8 mouse cellular contexts compared by ENCODE assay signal in genomic region chr9:57439083-57439482, GRCm38 (mm10). TPM values are rescaled to one million over a fixed set of nuclear protein-coding genes. Genes with fewer than 3 reads are reported as not detected.
DNase-seq lines count a peak whose midpoint lies in the region; ATAC-seq and TF ChIP-seq lines count a peak whose summit lies in the region.

No protein-coding gene starts in this region.

- TF ChIP-seq EP300 in stomach, postnatal 0 days (optimal IDR thresholded peaks at IDR 0.05) = no peak

- TF ChIP-seq POLR2A in limb, embryonic 14.5 days (IDR thresholded peaks at IDR 0.05; ENCODE audit: borderline replicate concordance, extremely low read depth, insufficient read depth, insufficient read length) = no peak

- peak overlapping the region; percentile 63 for H3K9ac ChIP-seq in forebrain, embryonic 12.5 days
- peak overlapping the region; percentile 68 for H3K9ac ChIP-seq in limb, embryonic 14.5 days (ENCODE audit: low read depth, low read length, severe bottlenecking)
- H3K9ac ChIP-seq in stomach, postnatal 0 days (ENCODE audit: low read length) = peak overlapping the region; percentile 70

- DNase-seq in embryo, embryonic 10.5 days (ENCODE audit: low spot score) = peak; percentile 26
- no peak for DNase-seq in embryo, embryonic 10 days (ENCODE audit: low spot score)
- DNase-seq in A20 (ENCODE audit: low read depth, low spot score) = peak; percentile 57
- DNase-seq in limb, embryonic 14.5 days (ENCODE audit: low spot score) = peak; percentile 20
- no peak for DNase-seq in stomach, postnatal 0 days (ENCODE audit: low spot score)
- no peak for DNase-seq in cerebellum, postnatal 10 days
- DNase-seq in left cerebral cortex, adult 9 months (ENCODE audit: low spot score in 2 of 2) = no peak

- peaks cover 17% of the 10 kb centered on the region for H3K36me3 ChIP-seq in forebrain, embryonic 12.5 days (replicated peaks)
- H3K36me3 ChIP-seq in limb, embryonic 14.5 days (ENCODE audit: control insufficient read depth, insufficient read depth, low read length) = no peaks in the 10 kb centered on the region
- H3K36me3 ChIP-seq in stomach, postnatal 0 days (ENCODE audit: control insufficient read depth, insufficient read depth, low read length) = no peaks in the 10 kb centered on the region

- WGBS in forebrain, embryonic 12.5 days = 57% methylated on average over 7 of the region's 7 CpGs
- 51% methylated on average over 7 of the region's 7 CpGs for WGBS in limb, embryonic 14.5 days
- 26% methylated on average over 7 of the region's 7 CpGs for whole genome bisulfite sequencing in stomach, postnatal 0 days

- H3K4me1 ChIP-seq in forebrain, embryonic 12.5 days = peaks cover 5% of the 10 kb centered on the region
- peaks cover 6% of the 10 kb centered on the region; the same call in 1 of the 2 replicates for H3K4me1 ChIP-seq in limb, embryonic 14.5 days (ENCODE audit: control insufficient read depth, insufficient read depth, low read length)
- no peaks in the 10 kb centered on the region for H3K4me1 ChIP-seq in stomach, postnatal 0 days (replicated peaks; ENCODE audit: control insufficient read depth, insufficient read depth)

- no peak for TF ChIP-seq CTCF in stomach, postnatal 0 days (IDR thresholded peaks at IDR 0.05; ENCODE audit: low read depth)

- H3K4me3 ChIP-seq in forebrain, embryonic 12.5 days (replicated peaks) = peak overlapping the region; percentile 53
- peak overlapping the region; percentile 54 for H3K4me3 ChIP-seq in limb, embryonic 14.5 days (replicated peaks; ENCODE audit: low read length)
- peak overlapping the region; percentile 46; the same call in 1 of the 2 replicates for H3K4me3 ChIP-seq in stomach, postnatal 0 days (ENCODE audit: low read depth, low read length)

- peak overlapping the region; percentile 65 for H3K4me2 ChIP-seq in forebrain, embryonic 12.5 days
- H3K4me2 ChIP-seq in limb, embryonic 14.5 days (replicated peaks; ENCODE audit: low read depth, low read length, severe bottlenecking) = peak overlapping the region; percentile 76
- H3K4me2 ChIP-seq in stomach, postnatal 0 days (replicated peaks; ENCODE audit: low read depth) = peak overlapping the region; percentile 71

- no peak overlapping the region for H3K27ac ChIP-seq in forebrain, embryonic 12.5 days
- H3K27ac ChIP-seq in limb, embryonic 14.5 days (replicated peaks; ENCODE audit: low read depth, low read length) = peak overlapping the region; percentile 81; the same call in 1 of the 2 replicates
- peak overlapping the region; percentile 84; the same call in 1 of the 2 replicates for H3K27ac ChIP-seq in stomach, postnatal 0 days (replicated peaks)

- no peaks in the 10 kb centered on the region for H3K9me3 ChIP-seq in forebrain, embryonic 12.5 days
- H3K9me3 ChIP-seq in limb, embryonic 14.5 days (ENCODE audit: control insufficient read depth, low read length) = no peaks in the 10 kb centered on the region
- no peaks in the 10 kb centered on the region for H3K9me3 ChIP-seq in stomach, postnatal 0 days (ENCODE audit: control insufficient read depth, low read length)

- no peak for ATAC-seq in forebrain, embryonic 12.5 days (ENCODE audit: low FRiP score)
- ATAC-seq in limb, embryonic 14.5 days (ENCODE audit: low FRiP score, low read depth) = no peak
- ATAC-seq in stomach, postnatal 0 days (ENCODE audit: low FRiP score, low TSS enrichment) = no peak

- H3K27me3 ChIP-seq in forebrain, embryonic 12.5 days = no peaks in the 10 kb centered on the region
- no peaks in the 10 kb centered on the region for H3K27me3 ChIP-seq in limb, embryonic 14.5 days (ENCODE audit: control insufficient read depth, insufficient read depth, low read length)
- no peaks in the 10 kb centered on the region for H3K27me3 ChIP-seq in stomach, postnatal 0 days (ENCODE audit: control insufficient read depth, insufficient read depth, low read length)

RNA-seq across cellular contexts. Expression of gene Ppcdc, which starts 0.8 kb away (rescaled TPM):
- 24.4 and 24.7 TPM in 2 replicates for polyA plus RNA-seq in forebrain, embryonic 12.5 days (2016; fragmentation: Nextera tagmentation; extraction: Ambion mirVana)
- polyA plus RNA-seq in limb, embryonic 14.5 days (2012; rRNA removed) = 32.1 and 32.8 TPM in 2 replicates
- 22.1 and 27.5 TPM in 2 replicates for polyA plus RNA-seq in limb, embryonic 14.5 days (2014; fragmentation: Nextera tagmentation; extraction: Ambion mirVana)
- polyA plus RNA-seq in stomach, postnatal 0 days (2015; fragmentation: Nextera tagmentation; extraction: Ambion mirVana) = 14.2 and 16.2 TPM in 2 replicates

RNA-seq across cellular contexts. Expression of gene Scamp5, which starts 28.8 kb away (rescaled TPM):
- polyA plus RNA-seq in forebrain, embryonic 12.5 days (2016; fragmentation: Nextera tagmentation; extraction: Ambion mirVana) = 41.5 and 41.9 TPM in 2 replicates
- polyA plus RNA-seq in limb, embryonic 14.5 days (2012; rRNA removed) = 33.8 and 45.3 TPM in 2 replicates
- polyA plus RNA-seq in limb, embryonic 14.5 days (2014; fragmentation: Nextera tagmentation; extraction: Ambion mirVana) = 10.0 and 12.5 TPM in 2 replicates
- polyA plus RNA-seq in stomach, postnatal 0 days (2015; fragmentation: Nextera tagmentation; extraction: Ambion mirVana) = 42.4 and 48.7 TPM in 2 replicates

Comparison
In these comparisons a context has a peak if more than half of its experiments do, and no peak if none do; other contexts are left out.
1. DNase-seq: peak in embryo, embryonic 10.5 days (single experiment), A20 (single experiment) and limb, embryonic 14.5 days (single experiment); none in embryo, embryonic 10 days (single experiment), stomach, postnatal 0 days (single experiment), cerebellum, postnatal 10 days (0 of 2) and left cerebral cortex, adult 9 months (0 of 2).
2. Peak in every context shown above with its lines, with median percentiles within 50 percentile points of each other: H3K4me2 ChIP-seq, H3K4me3 ChIP-seq and H3K9ac ChIP-seq.